Mouse (Mus musculus): Measurements from ENCODE around the gene Accsl.

- TF ChIP-seq POLR2A (IDR thresholded peaks at IDR 0.05; ENCODE audit: borderline replicate concordance, extremely low read depth, insufficient read depth, insufficient read length, poor library complexity, severe bottlenecking) (no peak), CTCF (IDR thresholded peaks at IDR 0.05; ENCODE audit: borderline replicate concordance, extremely low read depth, insufficient read depth, insufficient read length) (no peak)
Observed at GRCm38 (mm10) chr2:93902680-93903305, 33.8 kb upstream of the Accsl start.

All from brain, embryonic 14.5 days (tissue).